Mouse (Mus musculus) small intestine, adult 2 months (tissue): ENCODE measurements at regions not wholly inside any gene's neighbourhood (a gene's known extent, or its start where the extent isn't known, plus 50 kb on each side); places are given as distances from the start of the nearest gene placed in this dataset.

Experiments used
- CTCF ChIP-seq: fragments of 200-500 bp; IDR thresholded peaks from 2 replicates; pipeline ENCODE4 v1.5.1; 2012; ENCODE audit warnings: low read depth, mild to moderate bottlenecking, control low read depth, inconsistent platforms, low read length, moderate library complexity, mixed read lengths; ENCODE audit not compliant: insufficient replicate concordance, insufficient read length; ENCODE audit errors: extremely low read depth
- POLR2A ChIP-seq: fragments of 200-500 bp; IDR thresholded peaks from 2 replicates; pipeline ENCODE4 v1.6.1; 2012; ENCODE audit warnings: low read depth, mild to moderate bottlenecking, control low read depth, inconsistent platforms, low read length, moderate library complexity

DNA sequence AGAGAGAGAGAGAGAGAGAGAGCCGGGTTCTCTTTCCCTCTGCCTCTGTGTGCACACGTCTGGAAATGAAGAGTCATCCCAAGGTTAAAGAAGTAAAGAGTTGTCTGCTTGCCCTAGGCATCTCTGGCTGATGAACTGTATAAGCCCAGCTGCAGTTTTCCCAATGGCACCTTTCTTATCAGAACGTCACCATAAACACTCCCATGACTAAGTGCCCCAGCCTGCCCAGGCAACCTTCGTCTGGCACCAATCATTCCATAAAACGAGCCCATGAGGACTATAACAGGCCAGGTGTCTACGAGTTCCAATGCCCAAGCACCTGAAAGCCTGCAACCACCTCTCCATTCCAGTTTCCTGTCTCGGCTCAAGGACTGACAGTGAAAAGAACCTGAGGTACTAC, 435.5 kb upstream of the Sox9 start:
- TF ChIP-seq CTCF (no peak), POLR2A (no peak)
